Mouse (Mus musculus): Measurements from ENCODE around the gene Dnase1l1.

Dnase1l1 gene

DNA sequence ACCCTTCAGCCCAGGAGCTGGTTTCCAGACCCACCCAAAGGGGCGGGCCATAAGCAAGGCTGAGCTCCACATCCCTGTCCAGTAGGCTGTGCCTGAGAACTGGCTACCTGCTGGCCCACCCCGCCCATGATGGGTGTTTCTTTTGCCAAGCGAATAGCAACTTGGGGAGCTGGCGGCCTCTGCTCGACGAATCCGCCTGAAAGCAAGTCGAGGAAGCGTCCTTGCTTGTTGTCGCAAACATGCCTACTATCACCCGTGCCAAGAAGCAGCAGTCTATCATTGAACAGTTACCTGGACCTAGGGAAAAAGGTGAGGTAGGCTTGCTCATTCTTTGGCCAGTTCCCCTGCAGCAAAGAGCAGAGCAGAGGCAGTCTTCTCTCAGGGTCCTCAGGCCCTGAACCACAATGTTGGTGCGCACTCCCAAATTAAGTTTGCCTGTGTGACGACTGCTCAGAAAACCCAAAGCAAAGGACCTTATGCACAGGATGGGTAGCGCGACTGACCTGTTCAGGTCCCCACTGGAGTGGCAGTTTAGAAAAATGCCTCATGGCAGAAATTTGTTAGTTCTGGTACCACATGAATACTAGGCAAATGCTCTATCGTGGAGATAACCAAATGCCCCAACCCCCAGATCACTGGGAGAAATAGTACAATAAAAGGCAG, at the start of gene Dnase1l1, which contains the start of gene Taz:
TSS of gene Dnase1l1 (minus strand) at position 606 of the 663 bp plus-strand sequence.
TSS of gene Taz (plus strand) at position 181 of the 663 bp plus-strand sequence.
- peak; percentile 82 for DNase-seq (ENCODE audit: low spot score in 2 of 2)

DNA sequence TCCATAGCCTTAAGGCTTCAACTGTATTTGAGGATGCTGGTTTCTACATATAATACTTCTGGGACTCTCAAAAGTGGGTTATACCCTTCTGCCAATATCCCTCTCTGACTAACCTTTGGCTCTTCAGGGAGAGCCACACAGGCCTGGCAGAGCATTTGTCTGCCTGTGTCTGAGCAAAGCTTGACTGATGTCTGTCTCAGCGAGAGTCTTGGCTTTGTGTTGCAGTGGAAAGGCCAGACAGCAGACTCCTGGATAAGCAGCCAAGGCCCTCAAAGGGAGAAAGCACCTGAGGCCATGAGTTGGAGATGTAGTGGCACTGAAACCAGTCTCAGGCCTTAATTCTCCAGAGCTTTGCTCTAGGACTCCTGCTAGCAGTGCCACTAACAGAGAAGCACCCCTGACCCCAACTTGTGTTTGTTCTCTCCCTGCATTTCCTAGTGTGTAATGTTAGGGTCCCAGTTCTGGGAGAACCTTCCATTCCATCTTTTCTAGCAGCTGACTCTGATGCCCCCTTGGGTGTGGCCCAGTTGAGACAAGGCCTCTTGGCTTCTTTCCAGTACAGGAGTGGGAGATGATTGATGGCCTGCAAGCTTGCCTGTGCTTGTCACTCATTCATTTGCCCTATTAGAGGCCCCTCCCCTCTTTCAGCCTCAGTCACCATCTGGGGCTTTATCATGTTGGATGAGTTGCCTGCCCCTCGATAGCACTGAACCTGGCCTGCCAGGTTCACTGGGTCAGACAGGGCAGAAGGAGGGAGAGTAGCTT, 48.2 kb upstream of the Dnase1l1 start:
- no peak for DNase-seq (ENCODE audit: low spot score in 2 of 2)

DNA sequence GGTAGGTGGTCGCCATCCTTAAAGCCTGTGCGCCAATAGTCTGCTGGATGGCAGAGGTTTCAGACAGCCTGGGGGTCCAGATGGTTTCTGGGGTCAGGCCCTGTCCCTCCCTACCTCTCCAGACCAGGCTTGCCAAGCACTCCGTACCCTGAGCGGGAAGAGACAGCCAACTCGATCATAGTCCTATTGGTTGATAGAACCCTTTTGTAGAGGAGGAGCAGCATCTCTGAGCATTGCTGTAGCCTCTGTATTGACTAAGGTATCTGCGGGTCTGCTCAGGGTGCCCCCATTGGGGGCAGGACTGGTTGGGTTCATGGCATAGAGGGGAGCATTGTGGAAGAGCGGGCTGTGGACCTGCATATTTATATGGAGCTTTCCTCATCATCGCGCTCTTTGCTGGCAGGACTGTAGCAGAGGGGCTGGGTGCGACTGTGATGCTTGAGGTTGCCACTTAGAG, 47.1 kb upstream of the Dnase1l1 start:
- no peak for DNase-seq (ENCODE audit: low spot score in 2 of 2)

DNA sequence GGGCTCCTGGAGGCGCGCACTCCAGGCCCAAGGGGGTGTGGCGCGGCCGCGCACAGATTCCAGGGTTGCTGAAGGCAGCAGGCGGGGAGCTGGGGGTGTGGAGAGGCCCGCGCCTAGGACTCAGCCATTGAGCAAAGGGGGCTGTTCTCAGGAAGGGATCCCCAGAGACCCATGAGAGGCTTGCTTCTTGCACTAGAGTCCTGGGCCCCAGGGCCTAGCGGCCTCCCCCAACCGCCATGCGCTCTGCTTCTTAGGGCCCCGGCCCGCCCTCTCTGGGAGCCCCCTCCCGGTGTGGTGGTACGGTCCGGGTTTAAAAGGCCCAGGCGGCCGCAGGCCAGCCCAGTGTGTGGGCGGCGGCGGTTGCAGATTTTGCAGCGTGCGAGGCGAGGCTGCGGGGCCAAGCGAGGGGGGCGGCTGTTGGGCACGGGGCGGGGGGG, 46.6 kb upstream of the Dnase1l1 start, which contains the start of gene Plxna3:
TSS of gene Plxna3 (plus strand) at position 342 of the 437 bp plus-strand sequence.
- DNase-seq (ENCODE audit: low spot score in 2 of 2), result peak; percentile 51 to 64

DNA sequence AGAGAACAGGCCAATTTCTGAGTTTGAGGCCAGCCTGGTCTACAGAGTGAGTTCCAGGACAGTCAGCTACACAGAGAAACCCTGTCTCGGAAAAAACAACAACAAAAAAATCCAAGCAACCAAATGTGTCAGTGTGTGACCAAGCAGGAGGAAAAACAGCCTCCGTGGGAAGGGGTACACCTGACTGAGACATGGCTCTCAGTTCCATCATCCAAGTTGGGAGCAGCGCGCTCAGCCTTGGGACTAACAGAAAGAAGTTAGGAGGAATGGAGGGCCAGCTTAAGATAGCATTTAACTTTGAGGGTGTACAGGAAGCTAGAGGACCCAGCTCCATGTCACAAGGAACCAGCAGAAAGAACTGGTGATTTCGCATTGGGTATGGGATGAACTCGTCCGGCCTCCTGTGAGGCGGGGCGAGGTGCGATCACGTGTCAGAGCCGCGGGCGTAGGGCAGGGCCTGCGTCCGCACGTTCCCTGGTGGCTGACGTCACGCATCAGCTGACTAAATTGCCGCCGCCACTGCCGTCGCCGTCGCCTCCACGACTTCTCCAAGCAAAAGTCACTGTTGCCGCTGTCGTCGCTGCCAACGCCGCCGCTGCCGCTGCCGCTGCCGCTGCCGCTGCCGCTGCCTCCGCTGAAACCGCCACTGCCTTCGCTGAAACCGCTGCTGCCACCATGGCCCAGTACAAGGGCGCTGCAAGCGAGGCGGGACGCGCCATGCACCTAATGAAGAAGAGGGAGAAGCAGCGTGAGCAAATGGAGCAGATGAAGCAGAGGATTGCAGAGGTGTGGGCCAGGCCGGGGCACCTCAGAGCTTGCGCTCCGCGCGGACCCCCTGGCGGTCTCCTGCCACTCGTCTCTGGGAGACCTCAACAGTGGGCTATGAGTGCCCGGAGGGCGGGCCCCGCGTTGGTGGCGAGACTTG, 30.7 kb upstream of the Dnase1l1 start, which contains the start of gene Fam50a:
TSS of gene Fam50a (plus strand) at position 494 of the 925 bp plus-strand sequence.
- peak; percentile 88 to 90 for DNase-seq (ENCODE audit: low spot score in 2 of 2)

DNA sequence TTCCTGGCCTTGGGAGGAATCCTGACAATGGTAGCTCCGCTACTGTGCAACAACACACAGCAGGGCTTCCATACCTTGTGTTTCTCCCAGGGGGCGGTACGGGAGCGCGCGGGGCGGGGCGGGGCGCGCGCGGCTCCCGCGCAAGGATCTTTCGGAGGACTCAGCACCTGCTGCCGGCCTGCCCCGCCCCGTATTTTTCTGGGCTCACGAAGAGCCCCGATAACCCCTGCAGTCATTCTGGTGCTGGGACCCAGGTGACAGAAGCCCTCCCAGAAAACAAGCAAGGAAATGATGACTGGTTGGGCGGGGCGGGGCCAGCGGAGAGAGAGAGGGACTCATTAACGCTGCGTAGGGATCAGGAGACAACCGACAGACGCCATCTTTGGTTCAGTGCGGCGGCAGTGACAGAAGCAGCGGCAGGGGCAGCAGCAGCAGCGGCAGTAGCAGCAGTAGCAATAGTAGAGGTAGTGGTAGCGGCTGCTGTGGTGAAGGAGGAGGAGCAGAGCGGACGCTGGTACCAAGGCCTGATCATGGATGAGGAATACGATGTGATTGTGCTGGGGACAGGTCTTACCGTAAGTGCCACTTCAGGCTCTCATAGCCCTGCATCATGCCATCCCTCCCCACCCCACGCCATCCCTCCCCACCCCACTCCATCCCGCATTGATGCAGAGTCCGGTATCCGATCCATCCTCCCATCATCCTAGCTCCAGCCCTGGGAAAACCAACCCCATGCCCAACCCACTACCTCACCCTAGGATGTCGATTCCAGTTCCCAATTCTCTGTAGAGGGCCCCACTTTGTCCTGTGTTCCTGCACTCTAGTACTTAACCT, 22.9 kb upstream of the Dnase1l1 start, which contains the start of gene Gdi1:
TSS of gene Gdi1 (plus strand) at position 132 of the 834 bp plus-strand sequence.
- DNase-seq (ENCODE audit: low spot score in 2 of 2), result peak; percentile 61 to 69

DNA sequence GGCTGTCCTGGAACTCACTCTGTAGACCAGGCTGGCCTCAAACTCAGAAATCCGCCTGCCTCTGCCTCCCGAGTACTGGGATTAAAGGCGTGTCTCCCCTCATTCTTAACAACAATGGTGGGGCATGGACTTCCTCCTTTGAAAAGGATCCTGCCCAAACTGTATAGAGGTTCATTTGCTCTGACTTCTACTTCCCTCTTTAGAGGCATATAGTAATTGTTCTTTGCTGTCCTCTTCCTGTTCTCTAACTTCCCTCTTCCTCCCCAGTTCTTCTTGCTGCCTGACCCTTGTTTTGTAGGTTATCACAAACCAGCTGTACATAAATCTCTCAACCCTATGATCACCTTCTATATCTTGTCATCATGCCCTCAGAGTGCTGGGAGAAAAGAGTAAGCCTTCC, 17.6 kb upstream of the Dnase1l1 start:
- DNase-seq (ENCODE audit: low spot score in 2 of 2), result peak; percentile 17 to 41

DNA sequence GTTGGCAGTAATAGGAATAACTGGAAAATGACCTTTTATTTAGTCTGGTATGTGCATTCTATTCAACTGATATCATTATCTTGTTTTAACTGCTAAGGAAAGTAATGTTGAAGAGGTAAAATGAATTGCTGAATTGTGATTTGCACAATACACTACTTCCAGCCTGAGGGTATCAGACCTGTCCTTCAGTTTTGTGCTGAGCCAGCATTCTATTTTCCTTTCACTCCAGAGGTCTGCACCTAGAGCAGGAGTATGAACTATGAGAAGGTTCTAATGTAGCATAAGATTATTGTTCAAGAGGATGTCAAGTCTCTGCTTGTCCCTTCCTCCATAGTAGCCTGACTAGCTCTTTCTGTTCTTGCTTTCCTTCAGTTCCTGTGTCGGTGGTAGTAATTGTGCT, 16.2 kb upstream of the Dnase1l1 start:
- no peak for DNase-seq (ENCODE audit: low spot score in 2 of 2)

DNA sequence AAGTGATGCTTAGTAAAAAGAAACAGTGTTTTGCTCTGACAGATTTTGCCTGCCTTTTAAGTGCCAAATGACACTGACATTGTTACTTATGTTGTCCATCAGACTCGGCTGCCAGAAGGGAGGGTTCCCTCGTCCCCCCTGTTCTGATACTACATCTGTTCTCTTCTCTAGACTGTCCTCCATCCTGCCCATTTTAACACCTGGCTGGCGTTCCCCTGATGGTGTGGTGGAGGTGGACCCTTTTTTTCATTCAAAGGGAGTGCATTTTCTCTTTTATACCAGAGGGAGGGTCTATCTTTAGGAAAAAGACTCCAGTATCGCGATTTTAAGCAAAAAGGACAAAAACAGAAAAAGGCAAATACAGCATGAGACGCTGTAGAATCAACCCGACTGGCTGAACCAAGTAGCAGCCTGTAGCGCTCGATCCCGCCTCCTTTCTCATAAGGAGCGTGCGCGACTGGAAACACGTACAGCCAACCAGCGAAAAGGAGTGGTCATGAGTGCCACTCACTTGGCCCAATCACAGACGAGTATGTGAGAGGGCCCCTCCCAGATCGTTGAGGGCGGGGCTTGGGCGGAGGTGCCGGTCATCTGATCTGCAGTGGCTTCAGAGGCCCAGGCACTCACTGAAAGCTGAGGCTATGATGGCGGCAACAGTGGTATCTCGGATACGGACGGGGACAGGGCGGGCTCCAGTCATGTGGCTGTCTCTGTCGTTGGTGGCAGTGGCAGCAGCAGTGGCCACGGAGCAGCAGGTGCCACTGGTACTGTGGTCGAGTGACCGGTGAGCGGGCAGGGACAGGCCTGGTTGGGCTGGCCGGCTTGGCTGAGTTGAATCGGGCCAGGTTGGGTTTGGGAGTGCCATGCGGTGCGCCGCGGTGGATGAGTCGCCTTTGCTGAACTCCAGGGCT, 14.7 kb upstream of the Dnase1l1 start, which contains the start of gene Atp6ap1:
TSS of gene Atp6ap1 (plus strand) at position 560 of the 911 bp plus-strand sequence.
- peak; percentile 94 to 95 for DNase-seq (ENCODE audit: low spot score in 2 of 2)

DNA sequence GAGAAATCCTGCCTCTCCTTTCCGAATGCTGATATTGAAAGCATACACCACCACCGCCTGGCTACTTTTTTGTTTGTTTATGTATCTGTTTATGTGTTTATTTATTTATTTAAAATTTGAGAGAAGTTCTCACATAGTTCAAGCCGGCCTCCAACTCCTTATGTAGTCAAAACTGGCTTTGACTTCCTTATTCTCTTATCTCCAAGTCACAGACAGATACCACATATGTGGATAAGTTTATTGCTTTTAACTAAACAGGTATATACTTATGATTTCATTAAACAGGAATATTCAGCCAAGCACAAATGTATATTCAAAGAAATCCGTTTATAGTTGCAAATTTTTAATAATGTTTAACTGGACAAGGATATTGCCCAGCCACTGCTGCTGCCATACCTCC, 11.3 kb upstream of the Dnase1l1 start:
- no peak for DNase-seq (ENCODE audit: low spot score in 2 of 2)

DNA sequence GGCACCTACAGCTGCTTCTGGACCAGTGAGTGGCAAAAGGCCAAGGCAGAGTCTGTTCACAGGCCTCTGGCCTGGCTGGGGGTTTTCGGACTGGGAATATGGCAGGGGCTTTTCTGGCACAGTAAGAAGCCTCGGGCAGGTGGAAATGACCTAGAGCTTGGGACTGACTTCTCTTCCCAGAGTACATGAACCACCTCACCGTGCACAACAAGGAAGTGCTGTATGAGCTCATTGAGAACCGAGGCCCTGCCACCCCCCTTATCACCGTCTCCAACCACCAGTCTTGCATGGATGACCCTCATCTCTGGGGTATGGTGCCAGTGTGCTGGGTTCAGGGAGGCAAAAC, 928 bp upstream of the Dnase1l1 start:
- DNase-seq (ENCODE audit: low spot score in 2 of 2), result no peak

DNA sequence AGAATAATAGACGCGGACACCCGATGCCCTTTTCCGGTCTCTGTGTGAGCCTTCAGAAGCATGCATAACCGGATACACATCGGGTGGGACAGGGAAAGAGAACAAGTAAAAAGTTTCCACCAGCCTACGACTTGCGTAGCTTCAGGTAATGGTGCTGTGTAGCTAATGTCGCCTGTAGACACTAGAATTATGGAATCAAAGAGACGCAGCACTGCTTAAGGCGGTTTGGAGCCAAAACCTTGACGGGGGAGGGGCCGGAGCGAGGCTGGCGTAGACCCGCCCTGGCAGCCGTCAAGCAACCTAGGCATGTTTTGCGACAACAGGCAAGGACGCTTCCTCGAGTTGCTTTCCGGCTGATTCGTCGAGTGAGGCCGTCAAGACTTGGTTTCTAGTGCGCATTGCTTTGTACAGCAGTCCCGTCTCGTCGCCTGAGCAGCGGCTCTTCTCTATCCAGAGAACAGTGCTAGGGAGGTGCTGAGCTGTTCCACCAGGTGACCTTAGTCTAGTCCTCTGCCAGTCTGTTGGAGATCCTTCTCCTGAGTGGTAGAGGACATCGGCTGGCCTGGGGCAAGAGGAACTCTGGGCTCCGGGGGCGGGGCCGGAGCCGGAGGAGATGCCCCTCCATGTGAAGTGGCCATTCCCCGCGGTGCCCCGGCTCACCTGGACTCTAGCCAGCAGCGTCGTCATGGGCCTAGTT, 406 bp upstream of the Dnase1l1 start:
- peak; percentile 84 to 88 for DNase-seq (ENCODE audit: low spot score in 2 of 2)

DNA sequence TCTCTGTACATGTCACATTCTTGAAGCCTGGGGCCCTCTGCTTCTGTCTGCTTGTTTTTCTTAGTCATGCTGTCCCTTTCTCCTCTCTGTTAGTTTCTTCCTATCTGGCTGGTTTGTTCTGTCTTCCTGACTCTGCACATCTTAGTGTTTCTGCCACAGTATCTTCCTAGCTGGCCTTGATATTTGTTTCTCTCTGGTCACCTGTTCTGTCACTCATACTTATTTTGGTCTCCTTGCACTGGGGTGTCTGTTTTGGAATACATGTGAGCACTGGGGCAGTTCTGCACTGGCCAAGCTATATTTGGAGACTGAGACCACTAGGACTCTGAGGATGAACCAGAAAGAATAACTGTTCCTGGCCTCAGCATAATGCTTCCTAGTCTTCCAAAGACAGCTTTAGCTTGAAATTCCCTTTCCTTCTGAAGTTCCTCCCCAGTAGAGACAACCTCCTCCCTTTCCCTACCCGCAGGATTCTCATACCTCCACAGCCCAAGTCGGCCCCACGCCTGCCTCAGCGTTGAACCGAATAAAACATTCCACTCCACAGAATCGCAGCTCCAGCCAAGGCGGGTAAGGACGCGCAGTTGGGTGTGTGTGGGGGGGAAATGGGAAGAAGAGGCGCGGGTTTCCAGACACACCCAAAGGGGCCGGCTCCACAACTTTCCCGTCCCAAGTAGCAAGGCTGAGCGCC, 951 bp downstream of the Dnase1l1 start:
- DNase-seq (ENCODE audit: low spot score in 2 of 2), result no peak

DNA sequence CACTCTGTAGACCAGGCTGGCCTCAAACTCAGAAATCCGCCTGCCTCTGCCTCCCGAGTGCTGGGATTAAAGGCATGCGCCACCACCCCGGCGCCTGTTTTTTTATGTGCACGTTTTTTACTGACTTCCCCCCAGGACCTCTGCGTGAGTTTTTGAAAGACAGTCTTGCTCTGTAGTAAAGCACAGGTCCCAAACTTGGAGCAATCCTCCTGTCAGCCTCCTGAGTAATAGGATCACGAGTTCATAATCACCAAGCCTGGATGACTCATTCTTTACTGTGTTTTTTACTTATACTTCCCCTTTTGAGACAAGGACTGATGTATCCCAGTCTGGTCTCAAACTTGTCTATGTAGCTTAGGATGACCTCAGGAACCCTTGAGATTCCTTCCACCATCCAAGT, 4.2 kb downstream of the Dnase1l1 start:
- DNase-seq (ENCODE audit: low spot score in 2 of 2), result no peak

DNA sequence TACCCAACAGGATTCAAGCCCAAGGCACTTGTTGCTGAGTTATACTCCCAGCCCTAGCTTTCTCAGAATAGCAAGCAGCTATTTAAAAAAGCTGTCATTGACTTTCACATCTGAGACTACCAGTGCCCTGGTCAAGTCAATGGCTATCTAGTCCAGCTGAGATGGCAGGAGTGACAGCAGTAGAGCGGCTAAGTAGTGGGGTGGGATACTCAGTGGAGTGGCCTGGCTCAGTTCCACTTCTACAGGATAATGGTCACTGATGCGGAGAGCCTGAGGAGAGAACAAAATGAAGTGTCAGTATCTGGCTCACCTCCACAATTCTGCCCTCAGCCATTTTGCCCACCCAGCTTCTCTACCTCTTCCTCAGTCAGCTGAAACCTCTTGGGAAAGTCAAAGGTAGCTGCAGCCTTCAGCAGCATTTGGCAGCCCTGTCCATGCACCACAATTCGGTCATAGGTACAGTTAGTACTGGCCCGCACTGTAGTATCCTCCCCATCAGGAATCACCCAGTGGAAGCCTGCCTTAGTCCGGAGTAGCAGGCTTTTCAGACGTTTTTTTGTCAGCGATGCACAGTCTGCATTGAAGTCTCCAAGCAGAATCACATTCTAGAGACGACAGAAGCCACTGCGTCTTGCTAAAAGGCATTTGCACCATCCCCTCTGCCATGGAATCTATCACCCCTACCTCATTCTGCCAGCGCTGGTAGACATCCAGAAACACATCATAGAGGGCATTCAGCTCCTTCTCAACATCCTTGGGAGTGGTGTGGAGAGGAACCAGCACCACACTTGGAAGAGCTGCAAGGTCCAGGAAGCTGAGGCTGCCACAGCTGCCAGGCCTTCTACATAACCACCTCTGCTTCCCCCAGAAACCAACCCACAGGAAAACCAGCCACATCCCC, 8.5 kb downstream of the Dnase1l1 start:
- DNase-seq (ENCODE audit: low spot score in 2 of 2), result no peak

DNA sequence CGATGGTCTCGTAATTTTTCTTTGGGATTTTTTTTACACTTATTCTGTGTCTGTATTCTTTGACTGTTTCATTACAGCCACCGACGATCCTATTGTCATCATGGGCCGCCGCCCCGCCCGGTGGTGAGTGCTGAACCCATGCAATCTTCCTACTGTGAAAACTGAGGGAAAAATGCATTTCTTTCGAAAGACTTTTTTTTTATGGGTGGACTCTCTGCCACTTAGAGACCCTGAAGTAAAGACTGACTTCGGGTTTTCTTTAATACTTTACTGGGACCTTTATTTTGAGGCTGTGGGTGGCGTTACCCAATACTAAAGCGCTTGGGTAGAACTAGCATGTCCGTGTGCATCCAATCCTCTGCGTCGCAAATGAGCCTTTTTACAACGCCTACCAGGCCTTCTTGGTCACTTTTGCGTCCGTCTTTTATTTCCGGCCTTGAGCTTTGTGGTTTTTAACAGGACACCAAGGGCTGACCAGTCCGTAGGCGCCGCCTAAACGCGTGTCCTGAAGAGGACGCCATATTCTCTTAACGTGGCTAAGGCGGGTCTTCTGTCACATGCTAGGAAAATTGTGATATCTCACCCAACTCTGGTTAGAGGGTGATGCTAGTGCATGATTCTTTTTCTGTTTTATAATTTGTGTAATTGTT, 11.1 kb downstream of the Dnase1l1 start:
- peak in 1 of 2 experiments; percentile 17 for DNase-seq (ENCODE audit: low spot score in 2 of 2)

All from spleen, postnatal 36 days (tissue).